Mouse (Mus musculus): ENCODE data around the gene Wdr83.
A peak's percentile ranks its signal among the peaks of the same experiment; 100 is the strongest.

The Wdr83 gene

GRCm38 (mm10) chr8:85035165-85035727 is 45.9 kb downstream of the Wdr83 start:
- no peak for DNase-seq (ENCODE audit: low read depth, low spot score)

- peak; percentile 93 for DNase-seq (ENCODE audit: low read depth, low spot score)
Observed at GRCm38 (mm10) chr8:85034764-85035163, 46.3 kb downstream of the Wdr83 start.

- DNase-seq (ENCODE audit: low read depth, low spot score) = peak; percentile 38
Observed at GRCm38 (mm10) chr8:85033867-85034266, 47.2 kb downstream of the Wdr83 start.

- DNase-seq (ENCODE audit: low read depth, low spot score) = no peak
Observed at GRCm38 (mm10) chr8:85032622-85033311, 48.3 kb downstream of the Wdr83 start.

- DNase-seq (ENCODE audit: low read depth, low spot score) = no peak
Observed at GRCm38 (mm10) chr8:85029271-85029670, 51.8 kb downstream of the Wdr83 start.

GRCm38 (mm10) chr8:85027922-85028321 is 53.2 kb downstream of the Wdr83 start:
- no peak for DNase-seq (ENCODE audit: low read depth, low spot score)

- DNase-seq (ENCODE audit: low read depth, low spot score) = peak; percentile 41
Observed at GRCm38 (mm10) chr8:85027516-85027855, 53.6 kb downstream of the Wdr83 start.

GRCm38 (mm10) chr8:85026670-85027515 is 54.2 kb downstream of the Wdr83 start, which contains the start of gene Trir:
TSS of gene Trir (plus strand) at chr8:85026823.
- DNase-seq (ENCODE audit: low read depth, low spot score) = peak; percentile 99

- DNase-seq (ENCODE audit: low read depth, low spot score) = peak; percentile 95
Observed at GRCm38 (mm10) chr8:85025098-85025932, 55.8 kb downstream of the Wdr83 start, which contains the start of gene Asna1. TSS of gene Asna1 (minus strand) at chr8:85025281.

All from ZHBTc4 (cell line).